Mouse (Mus musculus) CH12.LX (cell line): ENCODE measurements at regions not wholly inside any gene's neighbourhood (a gene's known extent, or its start where the extent isn't known, plus 50 kb on each side); places are given as distances from the start of the nearest gene placed in this dataset.

Source experiments
- CHD2 ChIP-seq: IDR thresholded peaks from 2 replicates; pipeline ENCODE4 v1.6.1; 2011; ENCODE audit warnings: low read length, improper control_type of control experiment
- CTCF ChIP-seq, 2 experiments: IDR thresholded peaks in 1 of 2; conservative IDR thresholded peaks in 1 of 2; 2 replicates each; pipeline ENCODE4 v1.5.1; 2011 to 2012; ENCODE audit warnings: low read depth in 2 of 2, low read length in 2 of 2, improper control_type of control experiment in 1 of 2, inconsistent platforms in 1 of 2, mild to moderate bottlenecking in 1 of 2, moderate library complexity in 1 of 2
- E2F4 ChIP-seq: IDR thresholded peaks from 2 replicates; pipeline ENCODE4 v1.6.1; 2011; ENCODE audit warnings: low read depth, low read length, improper control_type of control experiment; ENCODE audit not compliant: insufficient replicate concordance
- HCFC1 ChIP-seq: IDR thresholded peaks from 2 replicates; pipeline ENCODE4 v1.6.1; 2012; ENCODE audit warnings: low read depth, mild to moderate bottlenecking, inconsistent platforms, low read length, improper control_type of control experiment
- NELFE ChIP-seq: IDR thresholded peaks from 2 replicates; pipeline ENCODE4 v1.6.1; 2011; ENCODE audit warnings: low read depth, low read length, improper control_type of control experiment
- POLR2A ChIP-seq: IDR thresholded peaks from 2 replicates; pipeline ENCODE4 v1.6.1; 2011; ENCODE audit warnings: low read depth, mild to moderate bottlenecking, improper control_type of control experiment, low read length
- RAD21 ChIP-seq: IDR thresholded peaks from 2 replicates; pipeline ENCODE4 v1.6.1; 2011; ENCODE audit warnings: low read depth, mild to moderate bottlenecking, low read length, improper control_type of control experiment, moderate library complexity
- RCOR1 ChIP-seq: conservative IDR thresholded peaks from 2 replicates; pipeline ENCODE4 v1.6.1; 2012; ENCODE audit warnings: low read depth, mild to moderate bottlenecking, inconsistent platforms, low read length, improper control_type of control experiment
- TBP ChIP-seq: conservative IDR thresholded peaks from 2 replicates; pipeline ENCODE4 v1.6.1; 2011; ENCODE audit warnings: low read depth, low read length, improper control_type of control experiment
- TCF12 ChIP-seq: IDR thresholded peaks from 2 replicates; pipeline ENCODE4 v1.6.1; 2014; ENCODE audit warnings: low read depth, mild to moderate bottlenecking, inconsistent platforms, low read length, improper control_type of control experiment
- USF1 ChIP-seq: IDR thresholded peaks from 2 replicates; pipeline ENCODE4 v1.6.1; 2014; ENCODE audit warnings: low read depth, mild to moderate bottlenecking, inconsistent platforms, low read length, improper control_type of control experiment

DNA sequence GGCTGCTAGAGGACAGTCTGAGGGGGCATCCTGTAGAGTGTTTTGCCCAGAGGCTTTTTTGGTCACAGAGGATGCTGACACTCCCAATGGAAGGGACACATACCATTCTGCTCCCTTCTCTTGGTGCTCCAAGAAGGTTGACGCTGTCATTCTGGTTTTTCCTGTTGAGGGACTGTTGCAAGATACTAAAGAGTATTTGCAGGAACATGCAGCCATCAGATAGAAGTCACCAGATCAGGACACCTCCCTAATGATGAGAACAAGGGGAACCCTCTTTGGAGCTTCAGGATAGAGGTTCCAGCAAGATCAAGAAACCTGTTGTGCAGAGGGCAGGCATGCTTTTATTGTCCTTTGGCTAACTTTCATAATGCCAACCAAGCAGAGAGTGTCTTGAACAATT, 431.1 kb upstream of the Zmiz1 start:
- TF ChIP-seq HCFC1 = no peak
- no peak for TF ChIP-seq CTCF (conservative IDR thresholded peaks at IDR 0.05 in 1 of 2, IDR thresholded peaks at IDR 0.05 in 1 of 2; ENCODE audit: low read depth in 2 of 2, low read length in 2 of 2)
- no peak for TF ChIP-seq POLR2A
- TF ChIP-seq CHD2 = no peak
- no peak for TF ChIP-seq RAD21
- no peak for TF ChIP-seq USF1
- no peak for TF ChIP-seq E2F4
- TF ChIP-seq TCF12 = no peak
- TF ChIP-seq NELFE = no peak
- no peak for TF ChIP-seq RCOR1
- TF ChIP-seq TBP = no peak
